Mouse (Mus musculus) forebrain, embryonic 14.5 days (tissue): Measurements from ENCODE around the gene Fam161b. TPM values are rescaled to one million over a fixed set of nuclear protein-coding genes. Genes with fewer than 3 reads are reported as not detected.

ENCODE experiments used
- ATAC-seq: fragments of 200-750 bp; cut with Nextera tagmentation; 2 replicates; pipeline ENCODE4 v1.8.0; 2017; ENCODE audit warnings: mild to moderate bottlenecking, moderate library complexity
- DNase-seq: peaks from one replicate; pipeline ENCODE4 v3.0.0-alpha.2; 2015; ENCODE audit warnings: low spot score
- H3K27ac ChIP-seq: fragments of 300-500 bp; sonication (generic); 2 replicates; pipeline ENCODE4 v1.5.1; 2014; ENCODE audit warnings: low read depth, mild to moderate bottlenecking, control low read depth, low read length, moderate library complexity
- H3K27me3 ChIP-seq: fragments of 300-500 bp; sonication (generic); replicated peaks from 2 replicates; pipeline ENCODE4 v1.6.1; 2014; ENCODE audit warnings: low read length, control low read depth, mixed read lengths; ENCODE audit not compliant: control insufficient read depth, insufficient read depth
- H3K36me3 ChIP-seq: fragments of 300-500 bp; sonication (generic); 2 replicates; pipeline ENCODE4 v1.6.1; 2014; ENCODE audit warnings: low read length, control low read depth; ENCODE audit not compliant: control insufficient read depth, insufficient read depth
- H3K4me1 ChIP-seq: fragments of 300-500 bp; sonication (generic); 2 replicates; pipeline ENCODE4 v1.6.1; 2014; ENCODE audit warnings: antibody characterized with exemption, low read length, control low read depth; ENCODE audit not compliant: control insufficient read depth, insufficient read depth
- H3K4me2 ChIP-seq: fragments of 300-500 bp; sonication (generic); 2 replicates; pipeline ENCODE4 v1.6.1; 2014; ENCODE audit warnings: mild to moderate bottlenecking, control low read depth, low read length
- H3K4me3 ChIP-seq: fragments of 300-500 bp; sonication (generic); 2 replicates; pipeline ENCODE4 v1.5.1; 2014; ENCODE audit warnings: low read depth, low read length, control low read depth
- H3K9ac ChIP-seq: fragments of 300-500 bp; sonication (generic); 2 replicates; pipeline ENCODE4 v1.6.1; 2014; ENCODE audit warnings: mild to moderate bottlenecking, low read length, control low read depth, moderate library complexity
- H3K9me3 ChIP-seq: fragments of 300-500 bp; sonication (generic); replicated peaks from 2 replicates; pipeline ENCODE4 v1.6.1; 2016; ENCODE audit warnings: low read length, control low read depth, mixed read lengths; ENCODE audit not compliant: control insufficient read depth
- WGBS: fragments of 180-500 bp; shearing (Covaris S2); extraction: QIAGEN DNeasy Blood & Tissue Kit; methylation state at CpG from one replicate; pipeline ENCODE4 v1.1.7; 2014; 5-methylcytosine and 5-hydroxymethylcytosine counted together
- polyA plus RNA-seq: library from polyadenylated mRNA; unstranded; fragments of >200 nt; fragmentation: Nextera tagmentation; extraction: Ambion mirVana; gene quantifications from 2 replicates; pipeline ENCODE4 v1.2.1, GENCODE M21; 2014

The Fam161b gene
- polyA plus RNA-seq = 8.5 and 12.8 TPM in 2 replicates

DNA sequence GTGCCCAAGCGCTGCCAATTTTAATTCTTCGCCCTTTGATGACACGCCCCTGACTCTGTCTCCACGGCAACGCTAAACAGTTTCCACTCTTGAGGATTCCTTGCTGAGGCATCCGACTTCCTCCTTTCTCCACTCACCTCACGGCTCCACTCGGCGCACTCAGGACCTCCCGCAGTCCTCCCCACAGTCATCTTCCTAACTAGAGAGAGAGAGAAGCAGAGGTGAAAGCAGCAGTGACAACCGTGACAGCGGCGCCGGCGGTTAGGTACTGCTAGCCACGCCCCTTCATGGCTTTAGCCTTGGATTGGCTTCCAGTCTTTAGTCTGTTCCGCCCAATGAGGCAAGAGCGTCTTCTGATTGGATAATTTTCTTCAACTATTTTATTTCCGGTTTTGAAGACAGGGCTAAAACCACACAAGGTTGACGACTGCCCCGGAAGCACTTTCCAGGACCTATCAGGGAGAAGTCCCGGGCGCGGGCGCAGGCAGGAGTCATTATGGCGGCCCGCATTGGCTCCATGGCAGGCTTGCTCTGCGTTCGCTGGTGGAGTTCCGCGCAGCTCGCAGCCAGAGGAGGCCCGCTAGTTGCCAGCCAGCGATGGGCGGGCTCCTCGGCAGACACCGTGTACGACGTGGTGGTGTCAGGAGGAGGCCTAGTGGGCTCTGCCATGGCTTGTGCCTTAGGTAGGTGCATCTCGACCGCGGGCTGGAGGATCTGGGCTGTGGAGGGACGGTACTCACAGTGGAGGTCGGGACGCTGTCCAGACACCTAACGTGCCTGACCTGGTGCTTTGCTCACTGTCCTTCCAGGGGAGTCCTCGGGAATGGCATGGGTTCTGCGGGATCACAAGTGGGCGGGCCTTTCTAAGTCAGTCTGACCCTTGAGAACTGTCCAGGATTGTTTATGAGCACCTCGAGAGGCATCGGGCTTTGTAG, at the start of gene Fam161b, which contains the start of gene Coq6:
Fam161b (minus strand) TSS at position 279 of the 935 bp plus-strand sequence.
Coq6 (plus strand) TSS at position 103 of the 935 bp plus-strand sequence.
- under 1% methylated on average over 51 of the region's 51 CpGs for WGBS
- H3K27ac ChIP-seq = peak within 1 kb of the TSS; percentile 66

DNA sequence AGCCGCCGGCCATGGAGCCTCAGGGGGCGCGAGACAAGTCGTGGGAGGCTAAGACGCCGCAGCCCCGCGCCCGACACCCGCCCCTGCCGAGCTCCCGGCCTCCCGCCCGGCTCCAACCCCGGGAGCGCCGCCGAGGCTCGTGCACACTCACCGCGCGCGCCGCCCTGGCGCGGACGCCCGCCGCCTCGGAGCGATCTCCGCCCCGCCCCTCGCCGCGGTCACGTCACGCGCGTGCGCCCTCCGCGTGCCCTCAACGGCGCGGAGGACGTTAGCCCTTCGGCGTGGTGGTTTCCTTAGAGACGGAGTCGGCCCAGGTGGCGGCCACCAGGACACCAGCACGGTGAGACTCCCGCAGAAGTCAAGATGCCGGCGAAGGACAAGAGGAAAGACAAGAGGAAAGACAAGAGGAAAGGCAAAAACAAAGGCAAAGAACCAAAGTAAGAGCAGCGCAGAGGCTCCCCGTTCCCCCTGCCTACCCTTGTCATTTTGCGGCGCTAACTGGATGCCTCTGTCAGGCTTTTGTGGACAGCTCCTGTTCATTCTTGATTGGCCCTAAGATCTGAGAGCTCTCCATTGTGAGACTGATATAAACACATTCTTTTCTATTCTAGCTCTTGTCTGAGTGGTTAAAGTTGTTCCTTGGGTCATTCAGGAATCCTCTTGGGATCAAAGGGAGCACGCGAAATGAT, 47.3 kb upstream of the Fam161b start, which contains the start of the genes Entpd5 and Bbof1:
Entpd5 (minus strand) TSS at position 211 of the 689 bp plus-strand sequence.
Bbof1 (plus strand) TSS at position 253 of the 689 bp plus-strand sequence.
- Histone ChIP-seq H3K4me2 (peak within 1 kb of the TSS; percentile 93), H3K9ac (peak within 1 kb of the TSS; percentile 83), H3K9me3 (no peaks in the 10 kb centered on the region), H3K27me3 (no peaks in the 10 kb centered on the region), H3K4me3 (peak within 1 kb of the TSS; percentile 75), H3K4me1 (no peaks in the 10 kb centered on the region), H3K27ac (peak within 1 kb of the TSS; percentile 71), H3K36me3 (no peaks in the 10 kb centered on the region)
- WGBS = 1% methylated on average over 63 of the region's 63 CpGs
- peak; percentile 91 for DNase-seq
- peak; percentile 95 for ATAC-seq

More for the DNA sequence above, at the start of gene Fam161b, which contains the start of gene Coq6:
- peak within 1 kb of the TSS; percentile 97 for H3K4me3 ChIP-seq
- H3K4me1 ChIP-seq = peaks cover 13% of the 10 kb centered on the region
- no peaks in the 10 kb centered on the region for H3K27me3 ChIP-seq
- peak within 1 kb of the TSS; percentile 88 for H3K4me2 ChIP-seq
- DNase-seq = peak; percentile 100
- H3K9me3 ChIP-seq = no peaks in the 10 kb centered on the region
- peak; percentile 99 for ATAC-seq
- peak within 1 kb of the TSS; percentile 87 for H3K9ac ChIP-seq
- H3K36me3 ChIP-seq = peaks cover 9% of the 10 kb centered on the region

DNA sequence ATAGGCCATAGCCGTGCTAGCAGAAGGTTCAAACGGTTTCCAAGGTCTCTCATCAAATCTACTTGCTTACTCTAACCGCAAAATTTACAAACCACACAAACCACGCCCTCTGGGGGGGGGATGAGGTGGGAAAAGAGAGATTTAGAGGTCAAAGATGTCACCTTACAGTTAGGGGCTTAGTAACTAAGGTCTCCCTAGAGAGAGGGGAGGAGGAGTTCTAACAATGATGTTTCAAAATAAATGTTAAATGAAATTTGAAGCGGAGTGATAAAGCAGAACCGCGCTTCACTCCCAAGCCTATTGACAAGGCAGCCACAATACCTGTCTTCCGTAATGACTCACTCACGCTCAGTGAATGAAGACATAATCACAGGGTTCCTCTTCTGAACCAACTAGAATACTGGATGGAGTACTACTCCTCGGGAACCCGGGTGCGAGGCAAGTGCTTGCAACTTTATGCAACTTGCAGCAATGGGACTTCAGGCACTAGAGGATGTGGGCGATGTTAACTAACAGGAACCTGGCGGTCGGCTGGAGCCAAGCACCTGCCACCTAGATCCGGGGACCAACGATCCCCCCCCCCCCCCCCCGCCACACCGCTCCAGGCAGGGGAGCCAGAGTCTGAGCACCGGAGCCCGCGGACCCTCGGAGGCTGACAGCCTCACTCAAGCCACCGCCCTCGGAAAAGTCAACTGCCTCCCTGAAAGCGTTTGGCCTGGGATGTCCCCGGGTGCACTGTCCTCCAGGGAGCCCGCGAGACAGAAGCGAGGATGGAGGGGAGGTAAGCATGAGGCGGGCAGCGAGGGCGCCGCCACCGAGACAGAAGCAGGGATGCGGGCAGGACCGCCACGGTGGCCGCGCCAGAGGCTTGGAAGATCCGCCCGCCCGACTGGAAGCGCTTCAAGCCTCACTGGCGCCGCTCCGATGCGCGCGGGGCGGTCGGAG, 46.5 kb upstream of the Fam161b start:
- H3K9ac ChIP-seq = peak overlapping the region; percentile 83
- peak overlapping the region; percentile 93 for H3K4me2 ChIP-seq
- no peaks in the 10 kb centered on the region for H3K4me1 ChIP-seq
- ATAC-seq (peak; percentile 79), DNase-seq (peak; percentile 39)
- 1% methylated on average over 49 of the region's 52 CpGs for WGBS
- H3K36me3 ChIP-seq = no peaks in the 10 kb centered on the region
- H3K4me3 ChIP-seq = peak overlapping the region; percentile 75
- H3K27ac ChIP-seq = peak overlapping the region; percentile 71
- H3K9me3 ChIP-seq = no peaks in the 10 kb centered on the region
- H3K27me3 ChIP-seq = no peaks in the 10 kb centered on the region

DNA sequence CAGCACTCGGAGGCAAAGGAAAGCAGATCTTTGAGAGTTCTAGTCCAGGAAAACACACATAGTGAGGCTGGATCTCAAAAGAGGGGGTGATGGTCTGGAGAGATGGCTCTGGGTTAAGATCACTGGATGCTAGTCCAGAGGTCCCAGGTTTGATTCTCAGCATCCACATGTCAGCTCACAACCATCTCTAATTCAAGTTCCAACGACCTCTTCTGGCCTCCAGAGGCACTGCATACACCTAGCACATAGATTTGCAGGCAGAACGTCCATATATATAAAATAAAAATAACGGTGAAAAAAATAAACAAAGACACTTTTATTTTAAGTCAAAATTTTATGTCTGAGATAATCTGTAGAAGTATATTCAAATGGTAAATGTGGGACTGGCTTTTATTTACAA, 45.6 kb upstream of the Fam161b start:
- Histone ChIP-seq H3K27me3 (no peaks in the 10 kb centered on the region), H3K36me3 (no peaks in the 10 kb centered on the region), H3K9me3 (no peaks in the 10 kb centered on the region), H3K4me2 (no peak overlapping the region), H3K27ac (no peak overlapping the region), H3K4me1 (no peaks in the 10 kb centered on the region), H3K9ac (no peak overlapping the region), H3K4me3 (no peak overlapping the region)
- ATAC-seq = no peak
- WGBS = 59% methylated on average over 4 of the region's 4 CpGs
- DNase-seq = no peak

DNA sequence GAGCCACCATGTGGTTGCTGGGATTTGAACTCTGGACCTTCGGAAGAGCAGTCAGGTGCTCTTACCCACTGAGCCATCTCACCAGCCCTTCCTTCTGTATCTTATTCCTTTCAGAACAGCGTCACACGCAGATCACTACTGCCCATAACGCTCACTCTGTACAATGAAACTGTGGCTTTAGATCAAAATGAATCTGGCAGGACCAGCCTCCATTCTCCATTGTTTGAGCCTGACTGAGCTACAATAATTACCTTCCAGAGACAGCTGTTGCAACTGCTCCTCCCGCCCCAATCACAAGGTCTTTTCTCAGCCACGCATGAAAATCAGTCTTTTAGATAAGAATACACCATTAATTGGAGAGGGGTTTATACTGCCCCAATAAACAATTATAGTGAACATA, 42.9 kb upstream of the Fam161b start:
- Histone ChIP-seq H3K9ac (no peak overlapping the region), H3K27ac (no peak overlapping the region), H3K27me3 (no peaks in the 10 kb centered on the region), H3K4me1 (no peaks in the 10 kb centered on the region), H3K4me2 (no peak overlapping the region), H3K9me3 (no peaks in the 10 kb centered on the region), H3K36me3 (no peaks in the 10 kb centered on the region), H3K4me3 (no peak overlapping the region)
- ATAC-seq (no peak), DNase-seq (peak; percentile 5)
- 48% methylated on average over 6 of the region's 6 CpGs for WGBS

DNA sequence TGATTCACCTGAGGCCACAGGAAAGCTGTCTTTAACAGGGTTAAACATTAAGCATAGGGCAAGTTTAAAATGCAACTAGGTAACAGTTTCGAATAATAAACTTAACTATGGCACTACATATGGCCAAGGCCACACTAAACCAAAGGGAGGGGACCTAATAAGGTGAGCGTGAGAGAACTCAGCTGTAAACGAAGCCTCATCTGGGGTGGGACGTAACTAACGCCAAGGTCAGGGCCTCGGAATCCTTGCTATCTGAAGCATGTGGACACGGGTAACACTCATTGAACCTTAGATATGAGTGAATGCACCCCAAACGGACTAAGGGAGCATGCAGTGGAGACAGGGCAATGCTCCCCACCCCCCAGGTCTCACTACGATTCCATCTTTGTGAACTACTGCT, 41.3 kb upstream of the Fam161b start:
- WGBS = 84% methylated on average over 9 of the region's 9 CpGs
- H3K9ac ChIP-seq = no peak overlapping the region
- no peak for ATAC-seq
- H3K27me3 ChIP-seq = no peaks in the 10 kb centered on the region
- H3K9me3 ChIP-seq = no peaks in the 10 kb centered on the region
- H3K4me1 ChIP-seq = no peaks in the 10 kb centered on the region
- H3K27ac ChIP-seq = no peak overlapping the region
- no peak for DNase-seq
- no peaks in the 10 kb centered on the region for H3K36me3 ChIP-seq
- H3K4me3 ChIP-seq = no peak overlapping the region
- no peak overlapping the region for H3K4me2 ChIP-seq

DNA sequence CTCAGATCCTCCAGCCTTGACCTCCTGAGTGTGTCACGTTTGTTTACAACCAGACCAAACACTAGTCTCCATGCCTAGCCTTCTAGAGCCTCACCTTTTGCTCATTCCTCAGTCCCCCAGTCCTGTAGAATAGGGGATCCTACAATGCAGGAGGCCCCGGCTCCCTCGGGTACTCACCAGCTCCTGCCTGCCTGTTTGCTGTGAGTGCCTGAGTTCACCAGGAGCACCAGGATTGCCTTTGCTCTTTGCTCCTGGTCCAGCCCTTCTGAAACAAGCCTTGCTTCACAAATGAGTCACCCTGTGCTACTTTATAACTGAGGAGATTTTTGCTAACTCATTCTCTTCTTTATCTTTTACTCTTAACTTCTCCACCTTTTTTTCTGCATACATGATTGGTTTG, 39.0 kb upstream of the Fam161b start:
- 74% methylated on average over 3 of the region's 3 CpGs for WGBS
- DNase-seq (no peak), ATAC-seq (no peak)
- no peaks in the 10 kb centered on the region for H3K27me3 ChIP-seq
- no peak overlapping the region for H3K9ac ChIP-seq
- no peaks in the 10 kb centered on the region for H3K9me3 ChIP-seq
- no peak overlapping the region for H3K4me2 ChIP-seq
- H3K27ac ChIP-seq = no peak overlapping the region
- H3K4me3 ChIP-seq = no peak overlapping the region
- no peaks in the 10 kb centered on the region for H3K4me1 ChIP-seq
- H3K36me3 ChIP-seq = no peaks in the 10 kb centered on the region

DNA sequence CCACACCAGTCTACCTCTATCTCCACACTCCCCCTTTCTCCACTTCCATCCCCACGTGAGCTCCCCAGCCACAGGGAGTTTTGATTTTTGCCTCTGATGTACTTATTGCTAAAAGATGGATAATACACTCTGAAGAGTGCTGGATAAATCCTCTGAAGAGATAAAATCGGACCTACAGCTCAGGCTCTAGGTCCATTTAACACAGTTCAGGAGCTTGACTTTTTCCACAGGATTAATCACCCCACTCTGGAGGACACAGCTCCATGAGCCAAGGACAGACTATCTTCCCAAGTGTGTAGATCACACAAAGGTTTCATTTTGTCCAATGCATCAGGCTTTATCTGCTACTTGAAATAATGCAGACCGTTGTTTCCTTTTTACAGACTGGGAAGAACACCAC, 38.4 kb upstream of the Fam161b start:
- H3K9me3 ChIP-seq = no peaks in the 10 kb centered on the region
- H3K27me3 ChIP-seq = no peaks in the 10 kb centered on the region
- no peak for DNase-seq
- no peak overlapping the region for H3K9ac ChIP-seq
- H3K4me3 ChIP-seq = no peak overlapping the region
- 89% methylated on average over 3 of the region's 3 CpGs for WGBS
- no peak overlapping the region for H3K4me2 ChIP-seq
- H3K4me1 ChIP-seq = no peaks in the 10 kb centered on the region
- no peak for ATAC-seq
- no peak overlapping the region for H3K27ac ChIP-seq
- H3K36me3 ChIP-seq = no peaks in the 10 kb centered on the region
